Mouse (Mus musculus) cortical plate, adult 2 months (tissue): ENCODE results near the gene Itpripl2. TPM values are rescaled to one million over a fixed set of nuclear protein-coding genes. Genes with fewer than 3 reads are reported as not detected.
A peak's percentile ranks its signal among the peaks of the same experiment; 100 is the strongest.

Experiments
- H3K27ac ChIP-seq: fragments of 200-500 bp; 2 replicates; pipeline ENCODE4 v1.5.1; 2012; ENCODE audit warnings: low read length, control low read depth, inconsistent platforms; ENCODE audit not compliant: insufficient read depth
- H3K4me1 ChIP-seq: fragments of 200-500 bp; 2 replicates; pipeline ENCODE4 v1.6.1; 2011; ENCODE audit warnings: low read length; ENCODE audit not compliant: control insufficient read depth, insufficient read depth
- H3K4me3 ChIP-seq: fragments of 200-500 bp; 2 replicates; pipeline ENCODE4 v1.5.1; 2011; ENCODE audit warnings: mild to moderate bottlenecking, low read length, control low read depth; ENCODE audit not compliant: insufficient read depth
- CTCF ChIP-seq: fragments of 200-500 bp; IDR thresholded peaks from 2 replicates; pipeline ENCODE4 v1.5.1; 2011; ENCODE audit warnings: mild to moderate bottlenecking, control low read depth, low read length; ENCODE audit not compliant: insufficient read depth; ENCODE audit errors: extremely low read depth
- POLR2A ChIP-seq: fragments of 200-500 bp; IDR thresholded peaks from 2 replicates; pipeline ENCODE4 v1.6.1; 2011; ENCODE audit warnings: mild to moderate bottlenecking, low read length, control low read depth; ENCODE audit not compliant: insufficient read depth; ENCODE audit errors: extremely low read depth
- polyA plus RNA-seq: library from polyadenylated mRNA; depleted of rRNA; stranded (reverse); fragments of >200 nt; gene quantifications from 2 replicates; pipeline ENCODE4 v1.2.3, GENCODE M21; 2012; rRNA removed

Itpripl2 gene
- polyA plus RNA-seq, 1 experiment, result 2.6 TPM

GRCm38 (mm10) chr7:118448134-118448967, 43.4 kb downstream of the Itpripl2 start, which contains the start of gene Syt17:
TSS of gene Syt17 (minus strand) at chr7:118448222.
- Histone ChIP-seq H3K27ac (no peak within 1 kb of the TSS), H3K4me1 (no peaks in the 10 kb centered on the region)
- TF ChIP-seq CTCF (peak; percentile 68), POLR2A (no peak)

GRCm38 (mm10) chr7:118447291-118448133, 44.3 kb downstream of the Itpripl2 start:
- H3K4me1 ChIP-seq, result no peaks in the 10 kb centered on the region
- peak overlapping the region; percentile 29 for H3K4me3 ChIP-seq
- no peak for TF ChIP-seq CTCF
- TF ChIP-seq POLR2A, result no peak
- H3K27ac ChIP-seq, result no peak overlapping the region

More at GRCm38 (mm10) chr7:118448134-118448967, 43.4 kb downstream of the Itpripl2 start, which contains the start of gene Syt17:
- H3K4me3 ChIP-seq, result peak within 1 kb of the TSS; percentile 29

- H3K4me3 ChIP-seq, result no peak overlapping the region
- no peak for TF ChIP-seq POLR2A
- no peak for TF ChIP-seq CTCF
- H3K4me1 ChIP-seq, result no peaks in the 10 kb centered on the region
- no peak overlapping the region for H3K27ac ChIP-seq
These were observed 47.8 kb downstream of the Itpripl2 start for GRCm38 (mm10) chr7:118443895-118444485.

- H3K4me3 ChIP-seq, result peak overlapping the region; percentile 33
- TF ChIP-seq CTCF (no peak), POLR2A (0 out of 2 replicates have a peak, but pooled peaks have one; percentile 28)
- H3K27ac ChIP-seq, result no peak overlapping the region
These were observed 48.4 kb downstream of the Itpripl2 start for GRCm38 (mm10) chr7:118443371-118443770.

GRCm38 (mm10) chr7:118441535-118441934, 50.2 kb downstream of the Itpripl2 start:
- peak overlapping the region; percentile 33; the same call in 1 of the 2 replicates for H3K4me3 ChIP-seq
- no peak for TF ChIP-seq POLR2A
- no peak for TF ChIP-seq CTCF
- no peaks in the 10 kb centered on the region for H3K4me1 ChIP-seq
- peak overlapping the region; percentile 48 for H3K27ac ChIP-seq

More at GRCm38 (mm10) chr7:118443371-118443770, 48.4 kb downstream of the Itpripl2 start:
- H3K4me1 ChIP-seq, result no peaks in the 10 kb centered on the region

GRCm38 (mm10) chr7:118437101-118437802, 54.5 kb downstream of the Itpripl2 start:
- TF ChIP-seq POLR2A (no peak), CTCF (peak; percentile 60)
- Histone ChIP-seq H3K4me1 (no peaks in the 10 kb centered on the region), H3K27ac (no peak overlapping the region), H3K4me3 (no peak overlapping the region)

Other genes starting within 250 kb of the Itpripl2 start
- gene Smg1, start 248.3 kb downstream of the Itpripl2 start, polyA plus RNA-seq, result 54.6 and 59.8 TPM in 2 replicates
- 55.1 and 55.8 TPM in 2 replicates for gene Syt17, start 43.8 kb downstream of the Itpripl2 start, polyA plus RNA-seq
- 54.5 and 55.7 TPM in 2 replicates for gene Coq7, start 41.4 kb upstream of the Itpripl2 start, polyA plus RNA-seq
- gene Tmc7, start 92.8 kb upstream of the Itpripl2 start, polyA plus RNA-seq, result 12.9 and 14.1 TPM in 2 replicates
- 0.15 and 0.19 TPM in 2 replicates for gene Tmc5, start 105.3 kb upstream of the Itpripl2 start, polyA plus RNA-seq
- gene Gde1, start 213.8 kb upstream of the Itpripl2 start, polyA plus RNA-seq, result 407 and 416 TPM in 2 replicates
- 54.9 and 56.4 TPM in 2 replicates for gene Ccp110, start 220.6 kb upstream of the Itpripl2 start, polyA plus RNA-seq
- gene Vps35l, start 248.3 kb upstream of the Itpripl2 start, polyA plus RNA-seq, result 55.8 and 57.4 TPM in 2 replicates